Mouse (Mus musculus): ENCODE data around the gene Dnajb14. TPM values are rescaled to one million over a fixed set of nuclear protein-coding genes. Genes with fewer than 3 reads are reported as not detected.

The Dnajb14 gene
- polyA plus RNA-seq, 1 experiment from 2014 or later = 9.3 TPM

Other genes with a start within 250 kb of the Dnajb14 start
- 3.8 and 6.4 TPM in 2 replicates for gene Ddit4l, start 246.1 kb upstream of the Dnajb14 start, polyA plus RNA-seq (2014; fragmentation: Nextera tagmentation; extraction: Ambion mirVana)
- gene Gm21962, start 196.2 kb upstream of the Dnajb14 start, polyA plus RNA-seq (2014; fragmentation: Nextera tagmentation; extraction: Ambion mirVana) = not detected in 2 replicates
- gene H2afz, start 3.2 kb upstream of the Dnajb14 start, polyA plus RNA-seq (2014; fragmentation: Nextera tagmentation; extraction: Ambion mirVana) = 1,649 and 1,659 TPM in 2 replicates
- gene Lamtor3, start 50.8 kb downstream of the Dnajb14 start, polyA plus RNA-seq (2014; fragmentation: Nextera tagmentation; extraction: Ambion mirVana) = 110 and 119 TPM in 2 replicates
- gene Dapp1, start 113.9 kb downstream of the Dnajb14 start, polyA plus RNA-seq (2014; fragmentation: Nextera tagmentation; extraction: Ambion mirVana) = 12.0 and 14.7 TPM in 2 replicates
- 0.04 and 0.16 TPM in 2 replicates for gene 1110002E22Rik, start 197.4 kb downstream of the Dnajb14 start, polyA plus RNA-seq (2014; fragmentation: Nextera tagmentation; extraction: Ambion mirVana)
- not detected in 2 replicates for gene Gm5105, start 199.7 kb downstream of the Dnajb14 start, polyA plus RNA-seq (2014; fragmentation: Nextera tagmentation; extraction: Ambion mirVana)